Mouse (Mus musculus) bone marrow, adult 2 months (tissue): ENCODE measurements around the gene Ifna4. TPM values are rescaled to one million over a fixed set of nuclear protein-coding genes. Genes with fewer than 3 reads are reported as not detected.
"Not testable (repeated sequence)": the region's sequence is repeated elsewhere in the genome, so short reads cannot be mapped to it uniquely, and the experiment has no call there.

Experiments
- H3K27ac ChIP-seq: fragments of 200-500 bp; 2 replicates; pipeline ENCODE4 v1.5.1; 2012; ENCODE audit warnings: low read depth, mild to moderate bottlenecking, control low read depth, inconsistent platforms, low read length; ENCODE audit not compliant: control insufficient read depth, poor library complexity, insufficient read depth
- H3K4me1 ChIP-seq: fragments of 200-500 bp; 2 replicates; pipeline ENCODE4 v1.6.1; 2011; ENCODE audit warnings: low read length; ENCODE audit not compliant: control insufficient read depth, insufficient read depth
- H3K4me3 ChIP-seq: fragments of 200-500 bp; replicated peaks from 2 replicates; pipeline ENCODE3; 2011; ENCODE audit warnings: mild to moderate bottlenecking, low read depth, low read length, control low read depth; ENCODE audit not compliant: control insufficient read depth
- CTCF ChIP-seq: fragments of 200-500 bp; IDR thresholded peaks from 2 replicates; pipeline ENCODE4 v1.5.1; 2011; ENCODE audit warnings: low read length, control low read depth; ENCODE audit not compliant: control insufficient read depth, insufficient read depth
- POLR2A ChIP-seq: fragments of 200-500 bp; IDR thresholded peaks from 2 replicates; pipeline ENCODE4 v1.6.1; 2011; ENCODE audit warnings: low read depth, mild to moderate bottlenecking, control low read depth, low read length, borderline replicate concordance; ENCODE audit not compliant: control insufficient read depth
- WGBS: fragments of 180-500 bp; shearing (Covaris S2); methylation state at CpG from one replicate; pipeline ENCODE4 v1.1.7; 2018; 5-methylcytosine and 5-hydroxymethylcytosine counted together
- polyA plus RNA-seq: library from polyadenylated mRNA; stranded (reverse); fragments of >200 nt; gene quantifications from 2 replicates; pipeline ENCODE4 v1.2.4, GENCODE M21; 2011; ENCODE audit warnings: low replicate concordance; ENCODE audit not compliant: missing spikeins, insufficient read depth, insufficient read length

Gene Ifna4
- polyA plus RNA-seq, 1 experiment, result not detected

DNA sequence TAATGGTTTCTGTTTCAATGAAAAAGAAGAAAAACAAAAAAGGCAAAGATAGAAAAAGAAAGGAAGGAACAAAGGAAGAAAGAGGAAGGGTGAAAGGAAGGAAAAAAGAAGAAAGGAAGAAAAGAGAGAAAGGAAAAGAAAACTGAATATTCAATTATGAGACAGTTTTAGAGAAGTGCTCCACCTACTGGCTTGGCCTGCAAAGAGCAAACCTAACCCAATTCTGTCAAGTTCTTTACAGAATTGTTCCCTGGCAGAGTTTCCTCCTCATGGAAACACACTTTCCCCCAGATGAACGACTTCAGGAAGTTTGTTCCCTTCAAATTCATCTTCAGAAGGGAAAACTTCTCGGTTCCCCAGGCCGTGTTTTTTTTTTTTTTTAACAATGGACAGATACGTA, 18.7 kb upstream of the Ifna4 start:
- WGBS, result 28% methylated on average over 4 of the region's 4 CpGs
- H3K4me3 ChIP-seq, result no peak overlapping the region
- no peaks in the 10 kb centered on the region for H3K4me1 ChIP-seq
- TF ChIP-seq POLR2A (no peak), CTCF (no peak)
- no peak overlapping the region for H3K27ac ChIP-seq

DNA sequence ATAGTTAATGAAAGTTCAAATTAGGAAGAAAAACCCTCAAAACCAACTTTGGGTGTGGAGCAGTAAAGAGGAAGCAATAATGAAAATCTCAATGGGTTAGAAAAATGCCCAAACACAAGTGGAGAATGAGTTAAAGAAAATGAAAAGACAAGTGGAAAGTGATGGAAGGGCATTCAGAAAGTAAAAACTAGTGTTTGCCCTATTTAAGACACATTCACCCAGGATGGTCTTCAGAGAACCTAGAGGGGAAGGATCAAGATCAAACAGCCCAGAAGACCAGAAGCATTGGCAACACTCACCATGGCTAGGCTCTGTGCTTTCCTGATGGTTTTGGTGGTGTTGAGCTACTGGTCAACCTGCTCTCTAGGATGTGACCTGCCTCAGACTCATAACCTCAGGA, 14.5 kb upstream of the Ifna4 start, which contains the start of gene Ifna6:
Gene Ifna6, plus strand, starts transcription at position 301 of the 400 bp plus-strand sequence.
- H3K4me1 ChIP-seq, H3K27ac ChIP-seq, H3K4me3 ChIP-seq: not testable (repeated sequence)

DNA sequence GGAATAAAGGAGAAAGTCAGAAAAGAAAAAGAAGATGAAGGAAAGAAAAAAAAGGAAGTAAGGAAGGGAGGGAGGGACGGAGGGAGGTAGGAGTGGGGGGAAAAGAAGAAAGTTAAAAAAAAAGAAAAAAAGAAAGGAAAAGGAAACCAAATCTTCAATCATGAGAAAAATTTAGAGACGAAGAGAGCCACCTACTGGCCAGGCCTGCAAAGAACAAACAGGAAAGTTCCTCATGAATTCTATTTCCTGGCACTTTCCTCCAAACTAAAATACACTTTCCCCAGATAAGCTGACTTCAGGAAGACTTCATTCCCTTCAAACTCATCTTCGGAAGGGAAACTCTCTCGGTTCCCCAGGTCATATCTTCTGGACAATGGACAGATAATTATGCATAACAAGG, 11.1 kb upstream of the Ifna4 start:
- WGBS, result 26% methylated on average over 4 of the region's 4 CpGs
- H3K4me3 ChIP-seq, result no peak overlapping the region
- no peak for TF ChIP-seq POLR2A
- no peak for TF ChIP-seq CTCF
- no peak overlapping the region for H3K27ac ChIP-seq
- H3K4me1 ChIP-seq, result no peaks in the 10 kb centered on the region

DNA sequence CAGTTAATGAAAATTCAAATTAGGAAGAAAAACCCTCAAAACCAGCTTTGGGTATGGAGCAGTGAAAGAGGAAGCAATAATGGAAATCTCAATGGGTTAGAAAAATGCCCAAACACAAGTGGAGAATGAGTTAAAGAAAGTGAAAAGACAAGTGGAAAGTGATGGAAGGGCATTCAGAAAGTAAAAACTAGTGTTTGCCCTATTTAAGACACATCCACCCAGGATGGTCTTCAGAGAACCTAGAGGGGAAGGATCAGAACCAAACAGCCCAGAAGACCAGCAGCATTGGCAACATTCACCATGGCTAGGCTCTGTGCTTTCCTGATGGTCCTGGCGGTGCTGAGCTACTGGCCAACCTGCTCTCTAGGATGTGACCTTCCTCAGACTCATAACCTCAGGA, 6.4 kb upstream of the Ifna4 start, which contains the start of gene Ifna5:
Gene Ifna5, plus strand, starts transcription at position 301 of the 400 bp plus-strand sequence.
- WGBS, result 81% methylated on average over 1 of the region's 1 CpGs
- not testable (repeated sequence) for H3K4me3 ChIP-seq, H3K27ac ChIP-seq, H3K4me1 ChIP-seq

- H3K4me3 ChIP-seq, result no peak overlapping the region
- 36% methylated on average over 3 of the region's 3 CpGs for WGBS
- no peak overlapping the region for H3K27ac ChIP-seq
- TF ChIP-seq CTCF, result no peak
- no peak for TF ChIP-seq POLR2A
- no peaks in the 10 kb centered on the region for H3K4me1 ChIP-seq
These were observed 2.8 kb upstream of the Ifna4 start for GRCm38 (mm10) chr4:88838828-88839227.

- TF ChIP-seq POLR2A (no peak), CTCF (no peak)
- H3K4me3 ChIP-seq, result no peak overlapping the region
- WGBS, result 30% methylated on average over 3 of the region's 3 CpGs
These were observed 1.6 kb upstream of the Ifna4 start for GRCm38 (mm10) chr4:88840058-88840457.

GRCm38 (mm10) chr4:88845334-88845733, 3.7 kb downstream of the Ifna4 start:
- Histone ChIP-seq H3K4me3 (no peak overlapping the region), H3K4me1 (no peaks in the 10 kb centered on the region), H3K27ac (no peak overlapping the region)
- TF ChIP-seq CTCF (no peak), POLR2A (no peak)
- 30% methylated on average over 2 of the region's 2 CpGs for WGBS

More at GRCm38 (mm10) chr4:88840058-88840457, 1.6 kb upstream of the Ifna4 start:
- no peak overlapping the region for H3K27ac ChIP-seq
- no peaks in the 10 kb centered on the region for H3K4me1 ChIP-seq

DNA sequence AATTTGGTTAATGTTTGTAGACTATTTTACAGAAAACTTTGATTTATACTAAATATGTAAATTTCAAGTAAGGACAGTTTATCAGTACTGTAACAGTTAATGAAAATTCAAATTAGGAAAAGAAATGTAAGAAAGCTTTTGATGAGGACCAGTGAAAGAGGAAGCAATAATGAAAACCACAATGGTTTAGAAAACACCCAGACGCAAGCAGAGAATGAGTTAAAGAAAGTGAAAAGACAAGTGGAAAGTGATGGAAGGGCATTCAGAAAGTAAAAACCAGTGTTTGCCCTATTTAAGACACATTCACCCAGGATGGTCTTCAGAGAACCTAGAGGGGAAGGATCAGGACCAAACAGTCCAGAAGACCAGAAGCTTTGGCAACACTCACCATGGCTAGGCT, 8.0 kb downstream of the Ifna4 start, which contains the start of gene Ifna1:
Gene Ifna1, plus strand, starts transcription at position 390 of the 400 bp plus-strand sequence.
- TF ChIP-seq POLR2A, result no peak
- no peak for TF ChIP-seq CTCF
- 3% methylated on average over 1 of the region's 1 CpGs for WGBS
- Histone ChIP-seq H3K4me1 (no peaks in the 10 kb centered on the region), H3K27ac (no peak within 1 kb of the TSS), H3K4me3 (no peak within 1 kb of the TSS)

GRCm38 (mm10) chr4:88851026-88851763, 9.5 kb downstream of the Ifna4 start:
- no peak overlapping the region for H3K4me3 ChIP-seq
- H3K27ac ChIP-seq, result no peak overlapping the region
- H3K4me1 ChIP-seq, result no peaks in the 10 kb centered on the region
- WGBS, result 85% methylated on average over 4 of the region's 4 CpGs
- TF ChIP-seq POLR2A, result no peak
- no peak for TF ChIP-seq CTCF
